Mouse (Mus musculus) intestine, embryonic 15.5 days (tissue): ENCODE results near the gene Marveld1. TPM values are rescaled to one million over a fixed set of nuclear protein-coding genes. Genes with fewer than 3 reads are reported as not detected.

ENCODE experiments used
- ATAC-seq: fragments of 200-750 bp; cut with Nextera tagmentation; 2 replicates; pipeline ENCODE4 v1.8.0; 2017; ENCODE audit warnings: moderate TSS enrichment, moderate library complexity
- H3K27ac ChIP-seq: fragments of 300-500 bp; sonication (generic); 2 replicates; pipeline ENCODE4 v1.5.1; 2015; ENCODE audit warnings: mild to moderate bottlenecking, inconsistent platforms
- H3K27me3 ChIP-seq: fragments of 300-500 bp; sonication (generic); replicated peaks from 2 replicates; pipeline ENCODE4 v1.6.1; 2015; ENCODE audit warnings: inconsistent platforms
- H3K36me3 ChIP-seq: fragments of 300-500 bp; sonication (generic); 2 replicates; pipeline ENCODE4 v1.6.1; 2015; ENCODE audit warnings: inconsistent platforms
- H3K4me1 ChIP-seq: fragments of 300-500 bp; sonication (generic); replicated peaks from 2 replicates; pipeline ENCODE4 v1.6.1; 2015; ENCODE audit warnings: inconsistent platforms
- H3K4me2 ChIP-seq: fragments of 300-500 bp; sonication (generic); replicated peaks from 2 replicates; pipeline ENCODE4 v1.6.1; 2015; ENCODE audit warnings: mild to moderate bottlenecking, inconsistent platforms
- H3K4me3 ChIP-seq: fragments of 300-500 bp; sonication (generic); replicated peaks from 2 replicates; pipeline ENCODE4 v1.5.1; 2015; ENCODE audit warnings: inconsistent platforms
- H3K9ac ChIP-seq: fragments of 300-500 bp; sonication (generic); 2 replicates; pipeline ENCODE4 v1.6.1; 2015; ENCODE audit warnings: inconsistent platforms
- H3K9me3 ChIP-seq: fragments of 300-500 bp; sonication (generic); 2 replicates; pipeline ENCODE4 v1.6.1; 2016; ENCODE audit warnings: inconsistent platforms
- WGBS: fragments of 180-500 bp; shearing (Covaris S2); methylation state at CpG from one replicate; pipeline ENCODE4 v1.1.7; 2015; 5-methylcytosine and 5-hydroxymethylcytosine counted together
- polyA plus RNA-seq: library from polyadenylated mRNA; unstranded; fragments of >200 nt; fragmentation: Nextera tagmentation; extraction: Ambion mirVana; gene quantifications from 2 replicates; pipeline ENCODE4 v1.2.1, GENCODE M21; 2015

Gene Marveld1
- polyA plus RNA-seq, 1 experiment from 2014 or later, result 12.3 TPM

DNA sequence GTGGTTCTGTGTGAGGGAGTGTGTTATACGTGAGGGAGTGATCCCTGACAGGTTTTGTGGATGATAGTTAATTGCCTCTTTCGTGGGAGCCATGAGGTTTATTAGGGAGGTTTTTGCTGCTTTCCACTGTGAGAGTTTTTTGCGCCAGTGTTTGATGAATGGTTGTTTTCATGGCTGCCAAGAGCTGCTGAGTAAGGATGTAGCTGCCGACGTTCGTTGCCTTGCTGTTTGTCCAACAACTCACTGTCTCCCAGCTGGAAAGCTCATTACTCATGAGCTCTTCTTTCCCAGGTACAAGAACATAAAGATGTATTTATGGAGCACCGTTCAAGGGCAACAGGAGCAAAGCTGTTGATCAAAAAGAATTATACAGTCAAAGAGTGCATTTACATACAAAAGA, 17.0 kb downstream of the Marveld1 start:
- Histone ChIP-seq H3K9me3 (no peaks in the 10 kb centered on the region), H3K4me1 (peaks cover 7% of the 10 kb centered on the region; the same call in 1 of the 2 replicates), H3K4me2 (no peak overlapping the region), H3K4me3 (no peak overlapping the region), H3K36me3 (no peaks in the 10 kb centered on the region), H3K27ac (no peak overlapping the region), H3K27me3 (peaks cover 5% of the 10 kb centered on the region; the same call in 1 of the 2 replicates), H3K9ac (no peak overlapping the region)
- 30% methylated on average over 7 of the region's 7 CpGs for WGBS
- no peak for ATAC-seq

DNA sequence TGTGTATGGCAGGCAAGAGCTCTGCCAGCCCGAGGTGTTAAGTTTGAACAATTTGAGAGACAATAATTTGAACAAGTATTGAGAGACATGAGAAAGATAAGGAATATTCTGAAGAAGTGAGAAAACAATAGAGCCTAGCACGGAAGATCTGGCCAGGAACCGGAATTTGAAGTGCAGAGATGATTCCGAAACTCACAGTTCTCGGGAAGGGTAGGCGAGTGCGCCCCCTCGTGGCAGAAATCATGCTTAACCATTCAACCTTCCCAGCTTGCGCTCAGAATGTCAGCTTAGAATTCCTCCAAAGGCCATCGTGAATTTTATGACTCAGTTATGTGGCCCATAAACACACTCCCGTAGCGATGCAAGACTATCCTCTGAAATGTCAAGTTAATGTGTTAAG, 18.9 kb downstream of the Marveld1 start:
- Histone ChIP-seq H3K27ac (no peak overlapping the region), H3K4me1 (peaks cover 13% of the 10 kb centered on the region), H3K36me3 (no peaks in the 10 kb centered on the region), H3K4me3 (peak overlapping the region; percentile 5), H3K4me2 (peak overlapping the region; percentile 41), H3K27me3 (peaks cover 5% of the 10 kb centered on the region; the same call in 1 of the 2 replicates), H3K9ac (no peak overlapping the region), H3K9me3 (no peaks in the 10 kb centered on the region)
- 3% methylated on average over 12 of the region's 12 CpGs for WGBS
- ATAC-seq, result 0 out of 2 replicates have a peak, but pooled peaks have one; percentile 7

DNA sequence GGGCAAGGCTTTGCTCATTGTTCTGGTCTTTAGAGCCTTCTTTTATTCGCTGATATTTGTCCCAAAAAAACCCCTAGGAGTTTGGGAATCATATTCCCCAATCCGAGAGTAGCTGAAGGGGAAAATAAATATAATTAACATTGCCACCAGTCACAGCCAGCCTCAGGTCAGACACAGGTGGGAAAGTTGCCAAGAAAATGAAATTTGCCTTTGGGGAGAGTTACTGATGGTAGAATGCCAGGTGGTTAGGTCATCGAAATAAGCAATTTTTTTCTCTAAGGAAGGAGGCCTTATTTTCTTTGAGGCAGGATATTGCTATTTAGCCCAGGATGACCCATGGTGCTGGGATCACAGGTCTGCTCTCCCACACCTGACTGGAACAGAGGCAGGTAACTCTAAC, 19.6 kb downstream of the Marveld1 start:
- Histone ChIP-seq H3K9ac (no peak overlapping the region), H3K4me3 (no peak overlapping the region), H3K9me3 (no peaks in the 10 kb centered on the region), H3K27ac (no peak overlapping the region), H3K27me3 (peaks cover 5% of the 10 kb centered on the region; the same call in 1 of the 2 replicates), H3K4me1 (peaks cover 20% of the 10 kb centered on the region), H3K4me2 (no peak overlapping the region), H3K36me3 (no peaks in the 10 kb centered on the region)
- ATAC-seq, result no peak
- WGBS, result 49% methylated on average over 3 of the region's 3 CpGs

DNA sequence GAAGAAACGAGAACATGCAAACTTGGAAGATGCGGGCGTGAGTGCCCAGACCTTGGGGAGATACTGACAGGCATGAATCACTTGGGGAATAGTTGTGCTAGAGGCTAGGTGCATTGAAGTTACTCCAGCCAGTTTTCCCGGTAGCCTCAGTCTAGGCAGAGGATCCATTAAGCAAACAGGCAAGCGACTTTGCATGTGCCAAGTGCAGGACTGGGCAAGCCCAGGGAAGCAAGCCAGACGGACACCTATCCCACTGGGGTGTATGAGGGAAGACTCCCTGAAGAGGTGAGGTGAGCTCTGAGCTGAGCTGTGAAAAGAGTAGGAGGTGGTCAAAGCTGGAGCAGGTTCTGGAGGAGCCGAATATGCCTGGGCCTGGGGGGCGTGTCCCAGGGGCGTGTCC, 20.3 kb downstream of the Marveld1 start:
- Histone ChIP-seq H3K27me3 (peaks cover 5% of the 10 kb centered on the region; the same call in 1 of the 2 replicates), H3K9ac (no peak overlapping the region), H3K4me3 (no peak overlapping the region), H3K4me1 (peaks cover 22% of the 10 kb centered on the region), H3K9me3 (no peaks in the 10 kb centered on the region), H3K36me3 (no peaks in the 10 kb centered on the region), H3K4me2 (no peak overlapping the region), H3K27ac (no peak overlapping the region)
- WGBS, result 62% methylated on average over 9 of the region's 9 CpGs
- no peak for ATAC-seq

DNA sequence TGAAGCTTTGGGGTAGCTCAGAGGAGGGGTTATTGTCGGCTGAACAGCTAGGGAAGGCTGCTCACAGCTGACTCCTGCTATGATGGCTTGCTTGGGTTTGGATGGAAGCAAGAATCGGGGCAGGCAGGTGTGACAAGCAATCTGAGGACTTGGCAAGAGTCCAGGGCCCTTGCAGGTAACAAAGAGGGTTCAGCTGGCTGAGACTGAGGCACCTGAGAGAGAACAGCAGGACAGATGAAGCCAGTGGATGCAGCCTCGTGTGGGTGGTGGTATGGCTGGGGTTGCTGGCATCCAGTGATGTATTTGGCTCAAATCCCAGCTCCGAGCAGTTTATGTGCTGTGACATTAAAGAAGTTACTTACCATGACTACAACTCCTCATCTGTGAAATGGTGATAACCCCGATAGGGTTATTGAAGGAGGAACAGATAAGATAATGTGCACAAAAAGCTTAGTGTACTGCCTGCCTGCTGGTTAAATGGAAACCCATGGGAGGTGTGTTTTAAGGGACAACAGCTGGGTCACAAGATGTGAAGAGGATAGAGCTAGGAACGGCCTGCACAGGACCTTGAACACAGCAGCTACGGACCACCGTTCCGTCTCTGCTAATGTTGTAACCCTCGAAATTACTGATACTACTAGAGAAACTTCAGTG, 22.2 kb downstream of the Marveld1 start:
- H3K4me2 ChIP-seq, result peak overlapping the region; percentile 89
- peaks cover 5% of the 10 kb centered on the region; the same call in 1 of the 2 replicates for H3K27me3 ChIP-seq
- H3K27ac ChIP-seq, result no peak overlapping the region
- no peak for ATAC-seq
- H3K9me3 ChIP-seq, result no peaks in the 10 kb centered on the region
- peak overlapping the region; percentile 83; the same call in 1 of the 2 replicates for H3K9ac ChIP-seq
- H3K4me3 ChIP-seq, result no peak overlapping the region
- peaks cover 22% of the 10 kb centered on the region for H3K4me1 ChIP-seq
- no peaks in the 10 kb centered on the region for H3K36me3 ChIP-seq
- 46% methylated on average over 10 of the region's 10 CpGs for WGBS

DNA sequence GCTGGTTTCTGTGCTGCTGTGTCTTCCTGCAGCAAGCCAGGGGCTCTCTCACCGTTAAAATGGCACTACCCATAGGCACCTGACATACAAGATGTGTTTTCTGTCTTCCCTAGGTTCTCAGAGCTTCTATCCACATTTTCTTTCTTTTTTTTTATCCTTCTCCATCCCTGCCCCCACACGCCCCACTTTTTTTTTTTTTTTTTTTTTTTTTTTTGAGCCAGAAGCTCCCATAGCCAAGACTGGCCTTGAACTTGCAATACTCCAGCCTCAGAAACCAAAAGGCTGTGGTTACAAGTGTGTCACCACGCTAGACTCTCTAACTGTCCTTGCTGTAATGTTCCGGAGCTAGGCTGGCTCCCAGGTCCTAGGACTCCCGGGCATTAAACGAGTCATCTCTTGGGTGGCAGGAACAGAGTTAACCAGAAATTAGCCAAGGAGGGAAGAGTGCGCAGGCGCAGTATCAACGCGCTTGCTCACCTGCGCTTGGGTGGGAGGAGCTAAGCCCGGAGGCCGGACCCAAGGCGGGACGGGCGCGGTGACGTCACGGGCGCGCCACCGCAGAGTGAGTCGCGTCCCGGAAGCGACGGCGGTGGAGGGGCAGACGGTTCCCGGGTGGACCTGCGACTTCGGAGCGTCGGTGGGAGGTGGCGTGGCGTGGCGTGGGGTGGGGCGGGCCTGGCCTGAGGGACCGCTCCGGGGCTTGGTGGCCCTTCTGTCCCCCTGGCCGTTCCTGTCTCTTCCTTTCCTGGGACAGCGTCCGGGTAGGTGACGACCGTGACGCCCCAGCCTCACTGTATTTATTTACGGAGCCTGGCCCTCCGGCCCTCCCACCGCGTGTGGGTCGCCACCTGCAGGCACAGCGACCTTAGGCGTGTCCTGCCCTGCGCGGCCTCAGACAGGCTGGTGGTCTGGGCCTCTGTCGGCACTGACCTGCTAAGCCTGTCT, 23.1 kb downstream of the Marveld1 start:
- 2% methylated on average over 55 of the region's 56 CpGs for WGBS

DNA sequence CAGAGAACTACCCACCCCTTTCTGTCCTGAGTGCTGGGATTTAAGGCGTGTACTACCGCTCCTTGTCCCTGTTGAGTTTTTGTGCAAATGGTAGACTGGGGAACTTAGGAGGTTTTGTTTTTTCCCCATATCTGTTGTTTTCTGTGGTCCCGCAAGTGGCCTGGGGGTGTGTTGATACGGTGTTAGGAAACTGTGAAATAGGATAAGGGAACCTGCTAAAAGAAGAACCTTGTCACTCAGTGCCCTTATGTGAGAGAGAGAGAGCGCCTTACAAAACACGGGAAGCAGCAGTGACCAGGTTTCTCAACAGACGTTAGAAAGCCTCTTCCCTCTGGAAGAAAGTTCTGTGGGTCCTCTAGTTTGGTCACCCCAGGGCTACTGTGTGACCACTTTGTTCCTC, 29.6 kb downstream of the Marveld1 start:
- Histone ChIP-seq H3K4me3 (no peak overlapping the region), H3K36me3 (0 out of 2 replicates have a peak, but pooled peaks cover 10% of the 10 kb centered on the region), H3K4me1 (0 out of 2 replicates have a peak, but pooled peaks cover 2% of the 10 kb centered on the region), H3K9ac (no peak overlapping the region), H3K27ac (no peak overlapping the region), H3K9me3 (no peaks in the 10 kb centered on the region), H3K27me3 (no peaks in the 10 kb centered on the region), H3K4me2 (no peak overlapping the region)
- WGBS, result 85% methylated on average over 7 of the region's 7 CpGs
- no peak for ATAC-seq

More for the DNA sequence above, 23.1 kb downstream of the Marveld1 start:
- H3K9ac ChIP-seq, result peak overlapping the region; percentile 83
- H3K27ac ChIP-seq, result peak overlapping the region; percentile 57
- H3K4me2 ChIP-seq, result peak overlapping the region; percentile 89
- peak; percentile 92 for ATAC-seq
- peaks cover 5% of the 10 kb centered on the region; the same call in 1 of the 2 replicates for H3K27me3 ChIP-seq
- no peaks in the 10 kb centered on the region for H3K9me3 ChIP-seq
- H3K4me3 ChIP-seq, result peak overlapping the region; percentile 82
- peaks cover 22% of the 10 kb centered on the region for H3K4me1 ChIP-seq
- no peaks in the 10 kb centered on the region for H3K36me3 ChIP-seq

DNA sequence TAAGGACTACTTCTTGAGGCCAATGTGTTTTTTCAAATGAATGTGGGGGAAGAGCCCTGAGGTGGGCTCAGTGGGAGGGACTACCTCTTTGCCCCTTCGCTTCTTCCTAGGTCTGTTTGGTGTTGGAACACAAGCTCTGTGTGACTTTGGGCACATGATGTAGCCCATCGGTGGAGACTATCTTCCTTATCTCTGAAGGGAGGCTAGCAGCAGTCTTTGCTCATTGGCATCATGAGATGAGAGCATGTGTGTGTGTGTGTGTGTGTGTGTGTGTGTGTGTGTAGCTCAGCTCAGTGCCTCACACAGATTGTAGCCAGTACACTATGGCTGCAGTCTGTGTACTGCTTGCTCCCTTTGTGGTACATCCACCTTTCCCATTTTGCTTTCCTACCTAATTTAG, 30.3 kb downstream of the Marveld1 start:
- Histone ChIP-seq H3K4me3 (no peak overlapping the region), H3K4me2 (no peak overlapping the region), H3K27ac (no peak overlapping the region), H3K36me3 (0 out of 2 replicates have a peak, but pooled peaks cover 10% of the 10 kb centered on the region), H3K27me3 (no peaks in the 10 kb centered on the region), H3K9me3 (no peaks in the 10 kb centered on the region), H3K4me1 (no peaks in the 10 kb centered on the region), H3K9ac (no peak overlapping the region)
- no peak for ATAC-seq
- WGBS, result 83% methylated on average over 2 of the region's 2 CpGs

DNA sequence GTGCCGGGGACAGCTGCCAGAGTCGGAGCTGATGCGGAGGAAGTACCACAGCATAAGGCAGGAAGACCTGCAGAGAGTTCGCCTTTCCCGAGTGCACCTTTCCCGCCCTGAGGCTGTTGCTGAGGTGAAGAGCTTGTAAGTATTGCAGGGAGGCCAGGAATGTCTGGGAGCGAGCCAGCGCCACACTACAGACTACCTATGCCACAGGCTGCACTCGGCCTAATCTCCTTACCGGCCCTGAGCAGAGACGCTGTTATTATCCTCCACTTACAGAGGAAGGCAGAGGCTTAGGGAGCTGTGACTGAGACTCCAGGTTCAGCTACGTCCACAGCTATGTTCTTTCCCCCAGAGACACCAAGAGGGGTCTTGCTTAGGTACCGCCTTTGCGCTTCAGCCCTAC, 32.2 kb downstream of the Marveld1 start:
- peaks cover 23% of the 10 kb centered on the region for H3K36me3 ChIP-seq
- no peak for ATAC-seq
- no peak overlapping the region for H3K4me2 ChIP-seq
- no peak overlapping the region for H3K9ac ChIP-seq
- WGBS, result 92% methylated on average over 14 of the region's 14 CpGs
- no peak overlapping the region for H3K4me3 ChIP-seq
- no peaks in the 10 kb centered on the region for H3K4me1 ChIP-seq
- H3K9me3 ChIP-seq, result no peaks in the 10 kb centered on the region
- no peaks in the 10 kb centered on the region for H3K27me3 ChIP-seq
- no peak overlapping the region for H3K27ac ChIP-seq

DNA sequence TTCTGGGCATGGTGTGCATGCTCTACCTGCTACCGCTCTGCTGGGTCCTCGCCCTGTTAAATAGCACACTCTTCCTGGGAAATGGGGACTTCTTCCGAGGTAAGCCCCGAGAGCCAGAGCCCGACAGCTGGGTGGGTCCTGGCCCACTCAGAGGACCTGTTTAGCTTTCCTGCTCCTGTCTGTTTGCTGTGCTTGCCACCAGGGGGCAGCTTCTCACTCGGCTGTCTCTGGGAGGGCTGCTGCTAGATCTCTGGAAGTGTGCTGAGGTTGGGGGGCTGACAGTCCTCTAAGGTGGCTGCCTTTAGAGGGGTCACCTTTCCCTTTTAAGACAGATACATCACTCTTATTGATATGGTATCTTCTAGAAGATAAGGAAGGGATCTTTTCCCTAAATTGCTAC, 35.5 kb downstream of the Marveld1 start:
- Histone ChIP-seq H3K9ac (no peak overlapping the region), H3K4me1 (no peaks in the 10 kb centered on the region), H3K4me2 (no peak overlapping the region), H3K27ac (no peak overlapping the region), H3K36me3 (peaks cover 30% of the 10 kb centered on the region), H3K27me3 (no peaks in the 10 kb centered on the region), H3K9me3 (no peaks in the 10 kb centered on the region), H3K4me3 (no peak overlapping the region)
- ATAC-seq, result no peak
- whole genome bisulfite sequencing, result 65% methylated on average over 6 of the region's 6 CpGs

DNA sequence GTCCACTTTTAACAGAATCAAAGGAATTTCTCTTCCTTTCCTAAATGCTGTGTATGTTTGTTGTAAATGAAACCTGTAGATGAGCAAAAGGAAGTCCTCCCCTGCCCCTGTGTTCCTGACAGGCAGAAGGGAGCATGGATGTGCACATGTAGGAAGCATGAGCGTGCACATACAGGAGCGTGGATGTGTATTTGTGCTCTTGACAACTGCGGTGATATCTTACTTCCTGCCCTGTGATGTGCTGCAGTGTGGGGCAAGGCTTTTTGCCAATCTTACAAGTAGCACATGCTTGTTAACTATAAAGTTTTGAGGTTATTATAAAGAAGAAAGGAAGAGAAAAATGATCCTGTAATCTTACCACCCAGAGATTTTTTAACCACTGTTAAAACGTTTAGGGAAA, 42.5 kb downstream of the Marveld1 start:
- H3K4me1 ChIP-seq, result no peaks in the 10 kb centered on the region
- peaks cover 24% of the 10 kb centered on the region for H3K36me3 ChIP-seq
- H3K4me2 ChIP-seq, result no peak overlapping the region
- H3K4me3 ChIP-seq, result no peak overlapping the region
- WGBS, result 70% methylated on average over 4 of the region's 4 CpGs
- no peaks in the 10 kb centered on the region for H3K27me3 ChIP-seq
- no peak for ATAC-seq
- H3K9me3 ChIP-seq, result no peaks in the 10 kb centered on the region
- H3K27ac ChIP-seq, result no peak overlapping the region
- H3K9ac ChIP-seq, result no peak overlapping the region

DNA sequence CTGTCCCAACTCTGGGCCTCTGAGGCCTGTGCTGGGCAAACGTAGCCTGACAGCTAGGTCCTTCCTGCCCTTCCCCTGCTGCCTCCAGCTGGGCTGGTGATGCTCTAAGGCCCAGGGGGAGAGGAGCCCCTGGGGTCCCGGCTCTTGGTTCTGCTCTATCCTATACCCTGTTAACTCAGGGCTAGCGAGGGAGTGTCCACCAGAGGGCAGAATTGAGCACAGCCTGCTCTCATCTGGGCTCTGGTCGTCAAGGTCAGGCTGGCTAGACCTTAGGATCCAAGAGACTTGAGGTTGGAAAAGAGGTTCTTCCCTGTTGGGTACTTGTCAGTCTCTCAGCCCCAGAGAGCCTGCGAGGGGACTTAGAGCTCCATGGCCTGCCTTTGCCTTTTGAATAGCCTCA, 43.3 kb downstream of the Marveld1 start:
- Histone ChIP-seq H3K9ac (no peak overlapping the region), H3K4me1 (no peaks in the 10 kb centered on the region), H3K9me3 (no peaks in the 10 kb centered on the region), H3K27ac (no peak overlapping the region), H3K36me3 (peaks cover 22% of the 10 kb centered on the region), H3K4me2 (no peak overlapping the region), H3K4me3 (no peak overlapping the region), H3K27me3 (no peaks in the 10 kb centered on the region)
- ATAC-seq, result peak; percentile 68; the same call in 1 of the 2 replicates
- 23% methylated on average over 5 of the region's 5 CpGs for WGBS
